Mouse (Mus musculus) forelimb bud, embryonic 11.5 days (tissue): ENCODE results near the gene Tnfsf12.
"Not testable (repeated sequence)": the region's sequence is repeated elsewhere in the genome, so short reads cannot be mapped to it uniquely, and the experiment has no call there.

Experiments
- DNase-seq: peaks from one replicate; pipeline ENCODE4 v3.0.0-alpha.2; 2012; ENCODE audit warnings: low read depth, low spot score

Tnfsf12 gene

GRCm38 (mm10) chr11:69695361-69696181 is at the start of gene Tnfsf12, which contains the start of gene Tnfsfm13:
Gene Tnfsf12, minus strand, starts transcription at chr11:69695849.
Gene Tnfsfm13, minus strand, starts transcription at chr11:69696098.
- no peak for DNase-seq

GRCm38 (mm10) chr11:69731408-69731807 is 35.8 kb upstream of the Tnfsf12 start:
- not testable (repeated sequence) for DNase-seq

GRCm38 (mm10) chr11:69729063-69729462 is 33.4 kb upstream of the Tnfsf12 start:
- DNase-seq, result peak; percentile 64

GRCm38 (mm10) chr11:69725951-69726350 is 30.3 kb upstream of the Tnfsf12 start:
- no peak for DNase-seq

- DNase-seq, result no peak
These were observed 27.4 kb upstream of the Tnfsf12 start for GRCm38 (mm10) chr11:69723074-69723473.

- DNase-seq, result no peak
These were observed 25.2 kb upstream of the Tnfsf12 start for GRCm38 (mm10) chr11:69720852-69721251.

GRCm38 (mm10) chr11:69719423-69719822 is 23.8 kb upstream of the Tnfsf12 start:
- DNase-seq, result no peak

GRCm38 (mm10) chr11:69718661-69719060 is 23.0 kb upstream of the Tnfsf12 start:
- DNase-seq, result no peak

GRCm38 (mm10) chr11:69716953-69717352 is 21.3 kb upstream of the Tnfsf12 start:
- DNase-seq, result no peak

GRCm38 (mm10) chr11:69715929-69716328 is 20.3 kb upstream of the Tnfsf12 start:
- peak; percentile 63 for DNase-seq

- DNase-seq, result peak; percentile 52
These were observed 19.8 kb upstream of the Tnfsf12 start for GRCm38 (mm10) chr11:69715482-69715881.

- DNase-seq, result peak; percentile 80
These were observed 19.1 kb upstream of the Tnfsf12 start for GRCm38 (mm10) chr11:69714636-69715329.

GRCm38 (mm10) chr11:69712954-69713672 is 17.5 kb upstream of the Tnfsf12 start:
- DNase-seq, result no peak

- no peak for DNase-seq
These were observed 15.4 kb upstream of the Tnfsf12 start for GRCm38 (mm10) chr11:69711082-69711481.

GRCm38 (mm10) chr11:69710470-69710869 is 14.8 kb upstream of the Tnfsf12 start:
- no peak for DNase-seq

- no peak for DNase-seq
These were observed 14.2 kb upstream of the Tnfsf12 start for GRCm38 (mm10) chr11:69709554-69710446.

- DNase-seq, result no peak
These were observed 13.1 kb upstream of the Tnfsf12 start for GRCm38 (mm10) chr11:69708614-69709265.

- no peak for DNase-seq
These were observed 12.3 kb upstream of the Tnfsf12 start for GRCm38 (mm10) chr11:69707873-69708381.

- DNase-seq, result no peak
These were observed 11.8 kb upstream of the Tnfsf12 start for GRCm38 (mm10) chr11:69707480-69707847.

- DNase-seq, result no peak
These were observed 11.3 kb upstream of the Tnfsf12 start for GRCm38 (mm10) chr11:69706775-69707479.
